Mouse (Mus musculus): Measurements from ENCODE around the gene Kctd19. TPM values are rescaled to one million over a fixed set of nuclear protein-coding genes. Genes with fewer than 3 reads are reported as not detected.

Kctd19 gene
- total RNA-seq, 1 experiment from 2014 or later: not detected

- no peak for ATAC-seq (replicated peaks; ENCODE audit: low read depth, poor library complexity, severe bottlenecking)
These were observed 40.8 kb downstream of the Kctd19 start for GRCm38 (mm10) chr8:105372473-105372872.

- ATAC-seq (replicated peaks; ENCODE audit: low read depth, poor library complexity, severe bottlenecking): no peak
These were observed 46.2 kb downstream of the Kctd19 start for GRCm38 (mm10) chr8:105367107-105367506.

GRCm38 (mm10) chr8:105361751-105362702 lies 51.3 kb downstream of the Kctd19 start:
- 0 out of 2 replicates have a peak, but pooled peaks have one; percentile 25 for ATAC-seq (replicated peaks; ENCODE audit: low read depth, poor library complexity, severe bottlenecking)

GRCm38 (mm10) chr8:105359646-105360045 lies 53.7 kb downstream of the Kctd19 start:
- 0 out of 2 replicates have a peak, but pooled peaks have one; percentile 26 for ATAC-seq (replicated peaks; ENCODE audit: low read depth, poor library complexity, severe bottlenecking)

DNA sequence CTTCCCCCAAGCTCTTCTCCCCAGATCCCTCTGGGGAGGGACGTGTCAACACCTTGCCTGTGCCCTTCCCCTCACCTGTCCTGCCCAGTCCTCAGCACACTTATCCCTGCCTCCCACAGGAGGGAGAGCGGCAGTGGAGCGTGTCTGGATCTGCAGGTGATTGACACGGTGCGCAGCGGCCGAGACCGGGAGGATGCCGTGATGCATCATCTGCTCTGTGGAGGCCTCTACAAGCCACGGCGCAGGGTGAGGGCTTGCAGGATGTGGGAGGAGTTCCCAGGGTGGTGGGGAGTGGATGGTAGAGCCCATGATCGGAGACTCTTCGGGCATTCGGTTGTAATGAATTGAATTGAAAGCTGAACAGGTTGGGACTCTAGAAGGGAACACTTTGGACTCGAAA lies 54.1 kb downstream of the Kctd19 start:
- ATAC-seq (replicated peaks; ENCODE audit: low read depth, poor library complexity, severe bottlenecking): no peak

- no peak for ATAC-seq (replicated peaks; ENCODE audit: low read depth, poor library complexity, severe bottlenecking)
These were observed 56.6 kb downstream of the Kctd19 start for GRCm38 (mm10) chr8:105356681-105357080.

GRCm38 (mm10) chr8:105355179-105356024 lies 57.9 kb downstream of the Kctd19 start:
- ATAC-seq (replicated peaks; ENCODE audit: low read depth, poor library complexity, severe bottlenecking): 0 out of 2 replicates have a peak, but pooled peaks have one; percentile 9

DNA sequence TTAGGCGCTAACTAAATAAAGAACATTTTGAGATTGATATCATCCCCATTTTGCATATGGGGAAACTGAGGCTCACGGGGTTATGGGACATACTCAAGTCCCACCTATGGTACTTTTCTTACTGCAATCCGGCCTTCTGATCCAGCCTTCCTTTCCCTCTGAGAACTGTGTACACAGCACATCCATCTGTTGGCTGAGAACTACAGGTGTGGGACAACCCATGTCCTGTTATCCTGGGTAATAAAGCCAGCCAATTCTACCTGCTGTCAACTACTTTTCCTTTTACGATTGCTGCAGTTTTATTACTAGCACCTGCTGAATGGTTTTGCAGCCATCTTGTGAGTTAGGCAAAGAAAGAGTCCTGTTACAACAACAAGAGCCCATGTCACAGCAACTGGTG lies 58.8 kb downstream of the Kctd19 start:
- no peak for ATAC-seq (replicated peaks; ENCODE audit: low read depth, poor library complexity, severe bottlenecking)

GRCm38 (mm10) chr8:105353583-105354135 lies 59.6 kb downstream of the Kctd19 start:
- no peak for ATAC-seq (replicated peaks; ENCODE audit: low read depth, poor library complexity, severe bottlenecking)

DNA sequence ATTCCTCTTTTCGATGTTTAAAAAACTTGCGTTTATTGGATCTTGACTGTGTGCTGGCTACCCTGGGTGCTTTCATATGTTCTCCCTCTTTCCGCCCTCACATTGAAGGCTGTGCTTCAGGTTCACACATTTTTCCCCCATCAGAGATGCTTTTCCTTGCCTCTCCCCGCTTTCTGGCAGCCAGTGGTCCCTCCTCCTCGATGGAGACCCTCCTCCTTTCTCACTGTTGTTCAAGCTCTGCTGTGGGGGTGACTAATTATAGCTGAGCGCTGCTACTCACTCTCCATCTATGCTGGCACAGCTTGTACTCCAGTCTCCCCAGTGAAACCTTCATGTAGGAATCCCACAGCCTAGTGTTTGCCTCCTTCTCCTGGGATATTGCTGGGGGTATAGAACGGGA lies 63.1 kb downstream of the Kctd19 start:
- ATAC-seq (replicated peaks; ENCODE audit: low read depth, poor library complexity, severe bottlenecking): no peak

DNA sequence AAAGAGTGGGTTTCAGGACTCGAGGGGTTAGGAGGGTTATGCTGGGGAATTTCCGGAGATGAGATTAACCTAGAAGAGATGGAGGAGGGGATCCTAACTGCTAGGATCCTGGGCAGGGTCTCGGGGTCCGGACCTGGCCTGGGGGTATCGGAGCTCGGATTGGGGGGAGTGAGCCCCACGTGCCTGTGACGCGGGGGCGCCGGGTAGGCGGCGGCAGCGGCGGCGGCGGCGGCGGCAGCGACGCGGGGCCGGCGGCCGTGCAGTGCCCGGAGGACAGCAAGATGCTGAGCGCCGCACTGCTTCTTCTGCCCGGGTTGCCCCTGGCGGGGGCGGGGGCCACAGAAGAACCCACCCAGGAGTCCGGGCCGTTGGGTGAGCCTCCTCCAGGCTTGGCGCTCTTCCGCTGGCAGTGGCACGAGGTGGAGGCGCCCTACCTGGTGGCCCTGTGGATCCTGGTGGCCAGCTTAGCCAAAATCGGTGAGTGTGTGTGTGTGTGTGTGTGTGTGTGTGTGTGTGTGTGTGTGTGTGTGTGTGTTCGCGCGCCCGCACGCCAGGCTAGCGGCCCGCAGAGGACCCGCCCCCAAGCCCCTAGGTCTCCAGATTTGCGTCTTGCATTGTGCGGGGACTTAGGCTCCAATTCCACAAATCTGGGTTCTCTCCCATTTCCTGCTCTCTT lies 64.1 kb downstream of the Kctd19 start:
- ATAC-seq (replicated peaks; ENCODE audit: low read depth, poor library complexity, severe bottlenecking): no peak

DNA sequence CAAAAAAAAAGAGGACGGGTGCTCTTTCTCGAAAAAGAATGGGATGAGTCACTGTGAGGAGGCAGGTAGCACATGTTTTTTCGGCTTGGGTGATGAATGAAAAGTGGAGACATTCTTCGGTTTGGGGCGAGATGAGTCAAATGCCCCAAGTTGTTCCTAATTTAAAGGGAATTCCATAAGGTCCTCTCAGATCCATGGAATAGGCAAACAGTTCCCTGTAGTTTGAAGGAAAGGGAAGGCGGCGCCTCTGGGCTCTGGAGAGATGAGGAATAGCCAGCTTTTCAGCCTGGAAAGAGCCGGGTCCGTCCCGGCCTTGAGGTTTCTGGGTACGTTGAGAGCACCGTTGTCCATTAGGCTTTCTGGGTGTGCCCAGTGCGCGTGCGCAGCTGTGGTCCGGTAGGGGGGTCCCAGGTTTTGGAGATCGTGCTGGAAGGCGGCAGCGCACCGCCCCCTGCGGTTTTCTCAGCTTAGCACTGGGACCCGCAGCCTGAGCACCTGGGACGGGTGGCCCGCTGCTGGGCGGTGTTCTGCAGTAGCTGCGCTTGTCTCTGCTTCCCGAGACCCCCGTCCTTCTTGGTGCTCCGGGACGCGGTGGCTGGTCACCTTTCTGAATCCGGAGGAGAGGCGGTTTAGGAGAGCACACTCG lies 64.7 kb downstream of the Kctd19 start, which contains the start of gene Slc9a5:
Slc9a5 (plus strand) TSS at position 394 of the 646 bp plus-strand sequence.
- ATAC-seq (replicated peaks; ENCODE audit: low read depth, poor library complexity, severe bottlenecking): peak; percentile 6

- ATAC-seq (replicated peaks; ENCODE audit: low read depth, poor library complexity, severe bottlenecking): peak; percentile 80
These were observed 65.7 kb downstream of the Kctd19 start, which contains the start of gene Fhod1 for GRCm38 (mm10) chr8:105347428-105348221. Gene Fhod1, minus strand, starts transcription at chr8:105347953.

DNA sequence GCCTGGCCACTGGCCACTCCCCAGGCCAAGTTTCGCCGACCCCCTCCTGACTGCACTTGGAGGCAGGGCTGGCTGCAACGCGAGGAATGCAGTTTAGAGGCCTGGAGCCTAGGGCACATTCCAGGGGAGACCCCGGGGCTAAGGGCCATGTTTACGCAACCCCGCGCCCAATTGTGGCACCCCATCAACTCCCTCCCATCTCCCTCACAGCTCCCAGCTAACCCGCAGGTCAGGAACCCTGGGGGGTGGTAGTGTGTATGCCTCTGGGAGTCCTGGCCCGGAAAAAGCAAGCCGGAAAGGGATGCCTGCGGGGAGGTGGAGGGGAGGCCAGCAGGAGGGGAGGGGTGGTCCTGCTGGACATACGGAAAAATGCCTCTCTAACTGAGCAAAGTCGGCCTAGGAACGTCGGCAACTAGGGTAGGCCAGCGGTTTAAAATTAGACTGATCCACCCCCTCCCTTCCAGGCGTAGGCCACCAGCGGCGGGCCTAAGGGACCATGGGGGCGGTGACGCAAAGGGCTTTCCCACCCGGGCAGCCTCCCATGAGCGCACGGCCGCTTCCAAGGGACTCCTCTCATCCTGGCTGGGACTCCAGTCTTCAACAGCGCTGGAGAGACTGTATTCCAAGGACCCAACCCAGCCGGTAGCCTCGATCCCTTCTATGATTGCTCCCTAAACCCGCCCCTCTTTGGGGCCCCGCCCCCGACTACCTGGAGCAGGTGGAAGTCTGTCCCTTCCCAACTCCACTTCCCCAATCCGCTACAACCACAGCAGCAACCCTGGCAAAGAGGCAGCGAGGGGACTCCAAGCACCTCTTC lies 66.5 kb downstream of the Kctd19 start:
- ATAC-seq (replicated peaks; ENCODE audit: low read depth, poor library complexity, severe bottlenecking): peak; percentile 12; the same call in 1 of the 2 replicates

- ATAC-seq (replicated peaks; ENCODE audit: low read depth, poor library complexity, severe bottlenecking): peak; percentile 43
These were observed 68.0 kb downstream of the Kctd19 start for GRCm38 (mm10) chr8:105345061-105345975.

GRCm38 (mm10) chr8:105343791-105344574 lies 69.3 kb downstream of the Kctd19 start:
- ATAC-seq (replicated peaks; ENCODE audit: low read depth, poor library complexity, severe bottlenecking): no peak

Data from common myeloid progenitor, adult 5-6 weeks (primary cell).